ENCODE assay signal across 16 mouse cellular contexts in genomic region chr16:36367648-36368047, GRCm38 (mm10). TPM values are rescaled to one million over a fixed set of nuclear protein-coding genes. Genes with fewer than 3 reads are reported as not detected.
DNase-seq lines count a peak whose midpoint lies in the region; ATAC-seq lines count a peak whose summit lies in the region.
"Not testable (repeated sequence)": the region's sequence is repeated elsewhere in the genome, so short reads cannot be mapped to it uniquely, and the experiment has no call there.
"Had no signal": no experiment of that assay in that cellular context is flagged by ENCODE, and none has a peak within 500 bp of the region (broad histone marks: within the 10 kb centered on the region; RNA-seq: fewer than 3 reads in every experiment).

TSS of gene BC100530 (minus strand) at chr16:36367748.

- H3K36me3 ChIP-seq in kidney, embryonic 15.5 days; liver, embryonic 11.5 days (ENCODE audit: control insufficient read depth, insufficient read depth, low read length); liver, embryonic 15.5 days (replicated peaks); stomach, embryonic 16.5 days (ENCODE audit: control insufficient read depth, insufficient read depth, low read length): not testable (repeated sequence)

- H3K27me3 ChIP-seq in kidney, embryonic 15.5 days; liver, embryonic 11.5 days (replicated peaks; ENCODE audit: control insufficient read depth, insufficient read depth, low read length); liver, embryonic 15.5 days; stomach, embryonic 16.5 days (ENCODE audit: control insufficient read depth, insufficient read depth, low read length): not testable (repeated sequence)

- ATAC-seq in kidney, embryonic 15.5 days (replicated peaks; ENCODE audit: low FRiP score); liver, embryonic 11.5 days (replicated peaks; ENCODE audit: low FRiP score); liver, embryonic 15.5 days (ENCODE audit: insufficient read depth); stomach, embryonic 16.5 days (ENCODE audit: insufficient read depth, low FRiP score): not testable (repeated sequence)
- ATAC-seq in megakaryocyte, adult 5-6 weeks (ENCODE audit: poor library complexity, severe bottlenecking), result 0 out of 2 replicates have a peak, but pooled peaks have one; percentile 18

- H3K4me2 ChIP-seq in kidney, embryonic 15.5 days; liver, embryonic 11.5 days; liver, embryonic 15.5 days; stomach, embryonic 16.5 days (ENCODE audit: low read depth, low read length): not testable (repeated sequence)

- not testable (repeated sequence) for H3K27ac ChIP-seq in kidney, embryonic 15.5 days; liver, embryonic 11.5 days (ENCODE audit: low read depth, low read length); liver, embryonic 15.5 days (replicated peaks); stomach, embryonic 16.5 days (ENCODE audit: low read length)

- 76% methylated on average over 3 of the region's 3 CpGs for WGBS in kidney, embryonic 15.5 days
- 77% methylated on average over 3 of the region's 3 CpGs for WGBS in liver, embryonic 11.5 days
- 40% methylated on average over 3 of the region's 3 CpGs for WGBS in liver, embryonic 15.5 days (ENCODE audit: insufficient replicate concordance)
- 77% methylated on average over 3 of the region's 3 CpGs for WGBS in stomach, embryonic 16.5 days

- H3K9me3 ChIP-seq in kidney, embryonic 15.5 days (replicated peaks); liver, embryonic 11.5 days (ENCODE audit: control insufficient read depth, low read length); liver, embryonic 15.5 days (replicated peaks); stomach, embryonic 16.5 days (replicated peaks; ENCODE audit: control insufficient read depth, low read length): not testable (repeated sequence)

- H3K4me1 ChIP-seq in kidney, embryonic 15.5 days; liver, embryonic 11.5 days (replicated peaks; ENCODE audit: control insufficient read depth, insufficient read depth, low read length); liver, embryonic 15.5 days (replicated peaks); stomach, embryonic 16.5 days (ENCODE audit: control insufficient read depth, insufficient read depth, low read length): not testable (repeated sequence)

- not testable (repeated sequence) for DNase-seq in adrenal gland, postnatal 4 days (ENCODE audit: low spot score in 2 of 2); liver, embryonic 11.5 days (ENCODE audit: low spot score)

- not testable (repeated sequence) for H3K4me3 ChIP-seq in kidney, embryonic 15.5 days (replicated peaks); liver, embryonic 11.5 days (ENCODE audit: low read depth, low read length); liver, embryonic 15.5 days (replicated peaks); stomach, embryonic 16.5 days (replicated peaks; ENCODE audit: low read length)

- not testable (repeated sequence) for H3K9ac ChIP-seq in kidney, embryonic 15.5 days; liver, embryonic 11.5 days (ENCODE audit: low read depth, low read length); liver, embryonic 15.5 days; stomach, embryonic 16.5 days (ENCODE audit: low read length)

RNA-seq across cellular contexts. Expression of gene BC100530, which starts in this region (rescaled TPM):
- 10 to 100 TPM; 20.7 to 68.0 TPM for total RNA-seq in adrenal gland, postnatal 4 days (2021)
- polyA plus RNA-seq in kidney, embryonic 15.5 days (2015; fragmentation: Nextera tagmentation; extraction: Ambion mirVana), result 8.6 and 11.6 TPM in 2 replicates
- polyA plus RNA-seq in liver, embryonic 11.5 days (2014; fragmentation: Nextera tagmentation; extraction: Ambion mirVana), result 45.0 and 59.4 TPM in 2 replicates
- polyA plus RNA-seq in liver, embryonic 15.5 days (2015; fragmentation: Nextera tagmentation; extraction: Ambion mirVana), result 382 and 487 TPM in 2 replicates
- total RNA-seq in megakaryocyte, adult 5-6 weeks (2015), result 7.3 and 16.5 TPM in 2 replicates
- total RNA-seq in megakaryocyte, adult 5-6 weeks (2017), result 5.6 and 6.5 TPM in 2 replicates
- polyA plus RNA-seq in stomach, embryonic 16.5 days (2015; fragmentation: Nextera tagmentation; extraction: Ambion mirVana), result 66.6 and 90.6 TPM in 2 replicates
- total RNA-seq: adrenal gland, adult 2 months; adrenal gland, postnatal 36 days; common myeloid progenitor, adult 5-6 weeks; ES-E14; gastrocnemius, adult 18-20 months; gastrocnemius, postnatal 14 days; heart, adult 2 months; heart, postnatal 14 days had no signal
- polyA plus RNA-seq: adrenal gland, adult 2 months; forebrain, embryonic 13.5 days; gonadal fat pad, adult 2 months; heart, adult 2 months had no signal
